Mouse (Mus musculus) heart, embryonic 15.5 days (tissue): ENCODE measurements at regions not wholly inside any gene's neighbourhood (a gene's known extent, or its start where the extent isn't known, plus 50 kb on each side); places are given as distances from the start of the nearest gene placed in this dataset.

Experiments used
- ATAC-seq: fragments of 200-750 bp; cut with Nextera tagmentation; replicated peaks from 2 replicates; pipeline ENCODE4 v1.8.0; 2017; ENCODE audit warnings: low read depth, moderate TSS enrichment; ENCODE audit not compliant: insufficient number of reproducible peaks, insufficient read depth, low FRiP score
- H3K27ac ChIP-seq: fragments of 300-500 bp; sonication (generic); 2 replicates; pipeline ENCODE4 v1.5.1; 2015; ENCODE audit warnings: mild to moderate bottlenecking, inconsistent platforms
- H3K27me3 ChIP-seq: fragments of 300-500 bp; sonication (generic); 2 replicates; pipeline ENCODE4 v1.6.1; 2015; ENCODE audit warnings: inconsistent platforms
- H3K36me3 ChIP-seq: fragments of 300-500 bp; sonication (generic); 2 replicates; pipeline ENCODE4 v1.6.1; 2015; ENCODE audit warnings: mild to moderate bottlenecking, inconsistent platforms
- H3K4me1 ChIP-seq: fragments of 300-500 bp; sonication (generic); replicated peaks from 2 replicates; pipeline ENCODE4 v1.6.1; 2015; ENCODE audit warnings: inconsistent platforms
- H3K4me2 ChIP-seq: fragments of 300-500 bp; sonication (generic); 2 replicates; pipeline ENCODE4 v1.6.1; 2015; ENCODE audit warnings: inconsistent platforms, mild to moderate bottlenecking, moderate library complexity
- H3K4me3 ChIP-seq: fragments of 300-500 bp; sonication (generic); 2 replicates; pipeline ENCODE4 v1.5.1; 2015; ENCODE audit warnings: mild to moderate bottlenecking, inconsistent platforms
- H3K9ac ChIP-seq: fragments of 300-500 bp; sonication (generic); 2 replicates; pipeline ENCODE4 v1.6.1; 2015; ENCODE audit warnings: mild to moderate bottlenecking, inconsistent platforms
- H3K9me3 ChIP-seq: fragments of 300-500 bp; sonication (generic); replicated peaks from 2 replicates; pipeline ENCODE4 v1.6.1; 2016; ENCODE audit warnings: inconsistent platforms
- WGBS: fragments of 180-500 bp; shearing (Covaris S2); methylation state at CpG from one replicate; pipeline ENCODE4 v1.1.7; 2015; ENCODE audit warnings: mixed read lengths; 5-methylcytosine and 5-hydroxymethylcytosine counted together

- Histone ChIP-seq H3K9ac (no peak overlapping the region), H3K4me3 (no peak overlapping the region), H3K27ac (no peak overlapping the region), H3K4me1 (peaks cover 15% of the 10 kb centered on the region), H3K27me3 (peaks cover 24% of the 10 kb centered on the region; the same call in 1 of the 2 replicates), H3K9me3 (no peaks in the 10 kb centered on the region), H3K36me3 (no peaks in the 10 kb centered on the region), H3K4me2 (peak overlapping the region; percentile 29)
- ATAC-seq: peak; percentile 62; the same call in 1 of the 2 replicates
- 35% methylated on average over 14 of the region's 14 CpGs for WGBS
These were observed 113.5 kb upstream of the Lemd2 start for GRCm38 (mm10) chr17:27317576-27318277.

- H3K36me3 ChIP-seq: no peaks in the 10 kb centered on the region
- H3K4me3 ChIP-seq: no peak overlapping the region
- H3K27ac ChIP-seq: no peak overlapping the region
- H3K27me3 ChIP-seq: peaks cover 24% of the 10 kb centered on the region; the same call in 1 of the 2 replicates
- no peaks in the 10 kb centered on the region for H3K9me3 ChIP-seq
- no peak overlapping the region for H3K9ac ChIP-seq
- WGBS: 77% methylated on average over 21 of the region's 21 CpGs
- H3K4me2 ChIP-seq: peak overlapping the region; percentile 29; the same call in 1 of the 2 replicates
- H3K4me1 ChIP-seq: peaks cover 15% of the 10 kb centered on the region
- ATAC-seq: no peak
These were observed 112.7 kb upstream of the Lemd2 start for GRCm38 (mm10) chr17:27316711-27317575.

- Histone ChIP-seq H3K4me2 (no peak overlapping the region), H3K4me3 (no peak overlapping the region), H3K4me1 (peaks cover 15% of the 10 kb centered on the region), H3K36me3 (no peaks in the 10 kb centered on the region), H3K27me3 (peaks cover 24% of the 10 kb centered on the region; the same call in 1 of the 2 replicates), H3K9me3 (no peaks in the 10 kb centered on the region), H3K27ac (no peak overlapping the region), H3K9ac (no peak overlapping the region)
- ATAC-seq: no peak
- WGBS: 73% methylated on average over 11 of the region's 11 CpGs
These were observed 111.8 kb upstream of the Lemd2 start for GRCm38 (mm10) chr17:27315947-27316628.

DNA sequence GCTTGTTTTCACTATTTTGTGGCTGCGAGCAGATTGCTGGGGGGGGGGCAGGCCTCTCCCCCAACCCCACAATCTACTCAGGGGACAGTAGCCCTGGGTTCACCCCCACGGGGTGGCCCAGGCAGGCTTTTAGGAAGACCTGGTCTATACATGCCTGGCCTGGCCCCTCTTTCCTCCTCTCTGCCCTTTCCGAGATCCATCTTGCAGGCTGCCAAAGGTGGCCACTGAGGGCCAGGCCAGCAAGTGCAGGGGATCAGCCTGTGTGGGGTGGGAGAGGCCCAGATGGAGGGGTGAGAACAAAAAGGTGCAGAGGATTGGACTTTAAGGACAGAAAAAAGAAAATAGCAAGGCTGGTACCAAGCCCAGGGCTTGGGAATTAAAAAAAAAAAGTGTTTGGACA is 111.2 kb upstream of the Lemd2 start:
- 72% methylated on average over 3 of the region's 3 CpGs for WGBS
- H3K4me3 ChIP-seq: no peak overlapping the region
- H3K4me1 ChIP-seq: peaks cover 15% of the 10 kb centered on the region
- no peak overlapping the region for H3K4me2 ChIP-seq
- H3K27ac ChIP-seq: no peak overlapping the region
- H3K27me3 ChIP-seq: peaks cover 21% of the 10 kb centered on the region; the same call in 1 of the 2 replicates
- no peaks in the 10 kb centered on the region for H3K9me3 ChIP-seq
- H3K9ac ChIP-seq: no peak overlapping the region
- no peaks in the 10 kb centered on the region for H3K36me3 ChIP-seq
- ATAC-seq: no peak

GRCm38 (mm10) chr17:27314821-27315392 is 110.6 kb upstream of the Lemd2 start:
- Histone ChIP-seq H3K36me3 (no peaks in the 10 kb centered on the region), H3K4me2 (no peak overlapping the region), H3K27me3 (peaks cover 18% of the 10 kb centered on the region; the same call in 1 of the 2 replicates), H3K4me1 (peaks cover 15% of the 10 kb centered on the region), H3K9me3 (no peaks in the 10 kb centered on the region), H3K9ac (no peak overlapping the region), H3K4me3 (no peak overlapping the region), H3K27ac (no peak overlapping the region)
- no peak for ATAC-seq
- 55% methylated on average over 7 of the region's 7 CpGs for WGBS

DNA sequence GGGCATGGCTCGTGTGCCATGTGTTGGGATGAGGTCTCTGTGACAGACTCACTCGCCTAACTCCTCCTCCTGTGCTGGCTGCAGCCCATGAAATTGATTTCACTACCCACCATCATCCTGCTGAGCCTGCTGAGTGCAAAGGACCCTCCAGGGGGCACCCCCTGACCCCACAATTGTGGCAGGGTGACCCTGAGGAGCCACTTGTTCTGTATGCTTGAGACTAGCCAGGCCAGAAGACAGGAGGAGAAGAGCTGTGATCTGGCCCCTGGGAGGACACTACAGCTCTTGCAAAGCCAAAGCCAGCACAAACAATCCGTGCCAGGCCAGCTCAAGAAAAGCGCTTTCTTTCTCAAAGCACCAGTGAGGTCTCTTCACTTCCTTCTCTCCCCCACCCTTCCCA is 104.7 kb upstream of the Lemd2 start:
- Histone ChIP-seq H3K27me3 (peaks cover 7% of the 10 kb centered on the region; the same call in 1 of the 2 replicates), H3K9ac (no peak overlapping the region), H3K4me3 (no peak overlapping the region), H3K4me1 (no peaks in the 10 kb centered on the region), H3K9me3 (no peaks in the 10 kb centered on the region), H3K36me3 (no peaks in the 10 kb centered on the region), H3K4me2 (no peak overlapping the region), H3K27ac (no peak overlapping the region)
- no peak for ATAC-seq
- 50% methylated on average over 4 of the region's 4 CpGs for WGBS

DNA sequence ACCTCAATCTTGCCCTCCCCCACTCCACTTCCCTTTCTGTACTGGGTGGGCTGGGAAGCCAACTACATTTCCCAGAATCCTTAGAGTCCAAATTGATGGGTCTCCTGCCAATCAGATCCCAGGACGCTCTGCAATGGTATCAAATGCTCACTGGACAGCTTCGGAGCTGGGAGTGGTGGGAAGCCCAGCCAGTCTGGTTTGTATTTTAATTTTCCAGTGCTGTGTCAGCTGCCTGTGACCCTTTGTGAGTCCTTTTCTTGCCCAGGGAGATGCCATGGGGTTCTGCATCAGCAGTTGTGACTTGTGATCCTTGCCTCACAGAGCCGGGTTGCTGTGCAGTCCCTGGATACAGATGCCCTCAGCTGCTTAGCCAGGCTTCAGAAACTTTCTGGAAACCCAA is 100.6 kb upstream of the Lemd2 start:
- Histone ChIP-seq H3K9ac (no peak overlapping the region), H3K4me1 (no peaks in the 10 kb centered on the region), H3K4me3 (no peak overlapping the region), H3K9me3 (no peaks in the 10 kb centered on the region), H3K27me3 (peaks cover 10% of the 10 kb centered on the region; the same call in 1 of the 2 replicates), H3K36me3 (no peaks in the 10 kb centered on the region), H3K27ac (no peak overlapping the region), H3K4me2 (no peak overlapping the region)
- 66% methylated on average over 3 of the region's 3 CpGs for WGBS
- no peak for ATAC-seq

DNA sequence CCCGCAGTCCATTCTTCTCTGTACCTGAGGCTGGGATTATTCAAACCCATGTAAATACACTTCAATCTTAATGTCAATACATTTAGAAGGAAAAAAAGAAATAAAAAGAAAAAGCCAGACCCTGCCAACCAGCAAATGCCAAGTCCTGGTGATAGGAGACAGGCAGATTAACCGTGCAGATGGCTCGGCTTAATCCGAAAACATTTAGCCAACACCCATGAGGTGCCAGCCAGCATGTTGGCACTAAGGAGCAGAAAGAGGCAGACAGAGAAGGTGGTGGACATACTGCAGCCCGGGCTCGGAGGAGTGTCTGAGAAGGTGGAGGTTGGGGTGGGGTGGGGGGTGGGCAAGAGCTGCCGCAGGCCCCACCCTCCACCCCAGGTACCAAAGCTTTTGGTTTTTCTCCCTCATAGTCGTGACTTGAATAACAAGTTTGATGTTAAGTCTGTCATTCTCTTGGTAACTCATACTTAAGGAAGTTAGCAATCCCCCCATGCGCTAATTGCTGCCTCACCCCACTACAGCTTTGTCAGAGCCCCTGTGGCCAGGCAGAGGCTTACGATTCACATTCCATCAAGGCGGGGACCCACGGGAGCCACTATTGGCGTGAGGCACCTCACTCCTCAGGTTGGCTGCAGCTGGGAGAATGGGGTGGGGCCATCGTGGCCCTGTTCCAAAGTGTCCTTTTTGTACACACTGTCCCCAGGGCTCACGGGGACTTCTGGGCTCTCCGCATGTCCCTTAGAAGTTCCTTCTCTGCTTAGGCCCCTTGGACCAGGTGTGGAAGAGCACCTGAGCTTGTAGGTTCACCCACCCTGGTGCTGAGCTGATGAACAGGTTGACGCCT is 99.6 kb upstream of the Lemd2 start:
- Histone ChIP-seq H3K4me3 (no peak overlapping the region), H3K27me3 (peaks cover 14% of the 10 kb centered on the region; the same call in 1 of the 2 replicates), H3K9me3 (no peaks in the 10 kb centered on the region), H3K27ac (no peak overlapping the region), H3K9ac (no peak overlapping the region), H3K4me1 (peaks cover 3% of the 10 kb centered on the region; the same call in 1 of the 2 replicates), H3K36me3 (no peaks in the 10 kb centered on the region), H3K4me2 (no peak overlapping the region)
- no peak for ATAC-seq
- 71% methylated on average over 17 of the region's 17 CpGs for WGBS

DNA sequence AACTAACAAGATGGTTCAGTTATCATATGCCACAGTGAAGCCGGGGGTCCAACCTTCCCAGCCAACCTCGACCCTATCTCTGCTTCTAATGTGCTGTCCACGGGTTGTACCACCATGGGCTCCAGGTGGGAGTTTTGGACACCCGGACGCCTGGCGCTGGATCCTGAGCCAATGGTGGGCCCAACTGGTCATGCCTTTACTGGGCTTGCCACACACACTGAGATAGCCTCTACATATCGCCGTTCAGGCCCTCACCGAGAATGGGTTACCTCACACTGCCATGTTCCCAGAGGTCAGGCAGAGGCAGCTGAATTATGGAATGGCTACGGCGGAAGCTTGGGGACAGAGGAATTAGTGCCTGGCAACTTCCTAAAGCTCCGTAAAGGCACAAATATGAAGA is 98.8 kb upstream of the Lemd2 start:
- peaks cover 11% of the 10 kb centered on the region for H3K4me1 ChIP-seq
- H3K27ac ChIP-seq: no peak overlapping the region
- H3K9me3 ChIP-seq: no peaks in the 10 kb centered on the region
- ATAC-seq: no peak
- 91% methylated on average over 12 of the region's 12 CpGs for WGBS
- no peak overlapping the region for H3K4me3 ChIP-seq
- H3K4me2 ChIP-seq: no peak overlapping the region
- H3K9ac ChIP-seq: no peak overlapping the region
- H3K27me3 ChIP-seq: peaks cover 14% of the 10 kb centered on the region; the same call in 1 of the 2 replicates
- no peaks in the 10 kb centered on the region for H3K36me3 ChIP-seq

DNA sequence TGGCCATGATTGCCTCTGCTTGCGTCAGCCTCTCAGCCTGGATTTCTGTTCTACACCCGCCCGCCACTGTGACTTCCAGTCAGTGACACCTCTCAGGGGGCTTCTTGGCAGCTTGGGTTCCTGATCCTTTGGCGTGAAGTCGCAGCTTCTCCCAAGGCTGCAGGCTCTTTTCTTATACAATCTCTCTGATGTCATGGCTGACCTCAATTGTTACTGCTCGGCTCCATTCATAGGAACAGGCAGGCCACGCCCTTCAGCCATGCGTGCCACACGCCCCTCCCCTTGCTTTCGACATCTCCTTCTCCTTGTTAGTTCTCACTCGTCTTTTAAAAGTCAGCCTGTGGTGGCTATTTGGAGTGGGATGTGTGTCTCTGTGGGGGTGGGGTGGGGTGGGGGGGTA is 97.1 kb upstream of the Lemd2 start:
- Histone ChIP-seq H3K4me2 (no peak overlapping the region), H3K36me3 (no peaks in the 10 kb centered on the region), H3K4me3 (no peak overlapping the region), H3K27ac (no peak overlapping the region), H3K27me3 (peaks cover 14% of the 10 kb centered on the region; the same call in 1 of the 2 replicates), H3K4me1 (peaks cover 11% of the 10 kb centered on the region), H3K9me3 (no peaks in the 10 kb centered on the region), H3K9ac (no peak overlapping the region)
- 40% methylated on average over 11 of the region's 11 CpGs for WGBS
- ATAC-seq: no peak
